Mouse (Mus musculus) lung, embryonic 14.5 days (tissue): ENCODE measurements at regions not wholly inside any gene's neighbourhood (a gene's known extent, or its start where the extent isn't known, plus 50 kb on each side); places are given as distances from the start of the nearest gene placed in this dataset.

Source experiments
- ATAC-seq: fragments of 200-750 bp; cut with Nextera tagmentation; 2 replicates; pipeline ENCODE4 v1.8.0; 2017; ENCODE audit warnings: mild to moderate bottlenecking, moderate TSS enrichment, moderate library complexity; ENCODE audit not compliant: insufficient read depth
- DNase-seq: peaks from one replicate; pipeline ENCODE4 v3.0.0-alpha.2; 2015
- H3K27ac ChIP-seq: fragments of 300-500 bp; sonication (generic); 2 replicates; pipeline ENCODE4 v1.5.1; 2014; ENCODE audit warnings: low read depth, mild to moderate bottlenecking, moderate library complexity
- H3K27me3 ChIP-seq: fragments of 300-500 bp; sonication (generic); 2 replicates; pipeline ENCODE4 v1.6.1; 2014; ENCODE audit warnings: low read length, control low read depth; ENCODE audit not compliant: insufficient read depth
- H3K36me3 ChIP-seq: fragments of 300-500 bp; sonication (generic); 2 replicates; pipeline ENCODE4 v1.6.1; 2014; ENCODE audit warnings: control low read depth; ENCODE audit not compliant: insufficient read depth
- H3K4me1 ChIP-seq: fragments of 300-500 bp; sonication (generic); 2 replicates; pipeline ENCODE4 v1.6.1; 2014; ENCODE audit warnings: antibody characterized with exemption, control low read depth; ENCODE audit not compliant: insufficient read depth
- H3K4me2 ChIP-seq: fragments of 300-500 bp; sonication (generic); 2 replicates; pipeline ENCODE4 v1.6.1; 2014; ENCODE audit warnings: mild to moderate bottlenecking
- H3K4me3 ChIP-seq: fragments of 300-500 bp; sonication (generic); 2 replicates; pipeline ENCODE4 v1.5.1; 2014; ENCODE audit warnings: low read depth, low read length
- H3K9ac ChIP-seq: fragments of 300-500 bp; sonication (generic); 2 replicates; pipeline ENCODE4 v1.6.1; 2014
- H3K9me3 ChIP-seq: fragments of 300-500 bp; sonication (generic); 2 replicates; pipeline ENCODE4 v1.6.1; 2016; ENCODE audit warnings: low read depth, low read length, control low read depth
- CTCF ChIP-seq: IDR thresholded peaks from 2 replicates; pipeline ENCODE4 v1.5.1; 2016; ENCODE audit warnings: antibody characterized with exemption, low read depth
- WGBS: fragments of 180-500 bp; shearing (Covaris S2); extraction: QIAGEN DNeasy Blood & Tissue Kit; methylation state at CpG from one replicate; pipeline ENCODE4 v1.1.7; 2014; 5-methylcytosine and 5-hydroxymethylcytosine counted together

DNA sequence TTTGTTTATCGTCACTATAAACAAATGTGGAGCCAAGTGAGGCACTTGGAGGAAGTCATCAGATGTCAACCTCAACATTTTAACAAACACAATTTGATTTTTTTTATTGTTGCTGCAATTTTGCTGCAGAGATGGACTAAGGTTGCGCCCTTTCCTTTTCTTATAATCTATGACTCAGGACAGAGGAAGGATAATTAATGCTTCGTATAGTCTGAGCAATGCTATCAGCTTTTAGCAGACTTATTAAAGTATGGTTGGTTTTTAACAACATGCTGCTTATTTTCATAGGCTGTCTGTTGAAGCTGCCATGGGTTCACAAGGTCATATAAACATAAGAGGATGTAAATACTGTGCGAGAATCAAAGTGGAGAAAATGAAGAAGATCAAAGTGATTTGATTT lies 1202.8 kb upstream of the Adgrl2 start:
- Histone ChIP-seq H3K36me3 (no peaks in the 10 kb centered on the region), H3K27me3 (no peaks in the 10 kb centered on the region), H3K4me1 (peaks cover 4% of the 10 kb centered on the region; the same call in 1 of the 2 replicates), H3K4me2 (no peak overlapping the region), H3K9ac (no peak overlapping the region), H3K9me3 (no peaks in the 10 kb centered on the region), H3K4me3 (no peak overlapping the region), H3K27ac (no peak overlapping the region)
- TF ChIP-seq CTCF: no peak
- DNase-seq (peak; percentile 86), ATAC-seq (peak; percentile 89)
- WGBS: 30% methylated on average over 4 of the region's 4 CpGs

DNA sequence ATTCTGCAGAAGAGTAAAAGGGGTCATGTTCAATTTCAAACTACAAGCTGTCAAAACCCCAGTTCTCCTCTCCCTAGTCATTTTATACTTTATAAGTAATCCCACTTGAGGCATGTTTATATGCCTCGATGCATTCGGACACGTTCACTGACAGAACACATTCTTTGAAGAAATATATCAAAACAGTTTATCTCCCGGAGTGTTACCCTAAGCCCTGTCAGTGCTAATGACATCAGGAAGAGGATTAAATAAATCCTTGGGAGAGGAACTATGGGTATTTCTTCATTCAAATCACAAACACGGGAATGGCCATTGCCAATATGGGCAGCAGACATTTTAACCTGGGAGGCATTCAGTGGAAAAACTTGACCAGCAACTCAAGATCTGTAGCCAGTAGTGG lies 1208.1 kb upstream of the Adgrl2 start:
- Histone ChIP-seq H3K9me3 (no peaks in the 10 kb centered on the region), H3K4me2 (no peak overlapping the region), H3K27me3 (no peaks in the 10 kb centered on the region), H3K4me3 (no peak overlapping the region), H3K27ac (no peak overlapping the region), H3K4me1 (peaks cover 4% of the 10 kb centered on the region; the same call in 1 of the 2 replicates), H3K9ac (no peak overlapping the region), H3K36me3 (no peaks in the 10 kb centered on the region)
- 22% methylated on average over 5 of the region's 5 CpGs for WGBS
- TF ChIP-seq CTCF: no peak
- DNase-seq: peak; percentile 82
- peak; percentile 80; the same call in 1 of the 2 replicates for ATAC-seq

DNA sequence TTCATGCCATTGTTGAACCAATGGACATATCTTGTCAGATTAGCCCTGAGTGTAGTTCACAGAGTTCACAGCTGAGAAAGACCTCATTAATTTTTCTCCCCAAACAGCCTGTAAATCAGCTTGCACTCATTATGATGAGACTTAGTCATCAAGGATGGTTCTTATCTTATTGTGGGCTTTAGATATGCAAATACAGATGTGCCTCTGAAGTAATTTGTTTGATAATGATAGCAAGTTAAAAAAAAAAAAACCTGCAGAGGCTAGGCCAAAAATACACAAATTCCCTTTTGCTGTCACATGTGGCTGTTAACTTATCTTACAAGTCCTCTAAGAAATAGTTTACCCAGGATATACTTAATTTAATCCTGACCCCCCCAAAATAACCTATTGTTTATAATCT lies 1215.5 kb upstream of the Adgrl2 start:
- Histone ChIP-seq H3K4me3 (no peak overlapping the region), H3K36me3 (no peaks in the 10 kb centered on the region), H3K27me3 (no peaks in the 10 kb centered on the region), H3K27ac (no peak overlapping the region), H3K9ac (no peak overlapping the region), H3K9me3 (no peaks in the 10 kb centered on the region), H3K4me1 (no peaks in the 10 kb centered on the region), H3K4me2 (no peak overlapping the region)
- no peak for TF ChIP-seq CTCF
- DNase-seq (no peak), ATAC-seq (no peak)

DNA sequence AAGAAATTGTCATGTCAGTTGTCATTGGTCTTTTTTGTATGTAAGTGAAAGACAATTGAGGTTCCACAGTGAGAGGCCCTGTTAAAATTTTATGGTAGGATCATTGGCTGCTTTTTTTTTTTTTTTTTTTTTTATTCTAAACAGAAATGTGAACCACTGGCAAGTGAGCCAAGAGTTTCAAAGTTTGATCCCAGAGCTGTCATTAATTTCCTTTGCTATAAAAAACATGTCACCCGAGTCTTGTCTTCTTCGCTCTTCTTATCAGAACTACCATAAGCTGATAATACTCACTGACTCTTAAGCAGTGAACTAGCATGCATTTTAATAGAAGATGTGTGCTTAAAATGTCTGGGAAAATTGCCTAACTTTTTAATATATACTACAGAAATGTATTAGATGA lies 1204.4 kb upstream of the Adgrl4 start:
- Histone ChIP-seq H3K9ac (no peak overlapping the region), H3K4me2 (no peak overlapping the region), H3K9me3 (0 out of 2 replicates have a peak, but pooled peaks cover 2% of the 10 kb centered on the region), H3K36me3 (no peaks in the 10 kb centered on the region), H3K27me3 (no peaks in the 10 kb centered on the region), H3K4me3 (no peak overlapping the region), H3K4me1 (no peaks in the 10 kb centered on the region), H3K27ac (no peak overlapping the region)
- no peak for TF ChIP-seq CTCF
- DNase-seq (peak; percentile 51), ATAC-seq (no peak)
- WGBS: 41% methylated on average over 2 of the region's 2 CpGs

DNA sequence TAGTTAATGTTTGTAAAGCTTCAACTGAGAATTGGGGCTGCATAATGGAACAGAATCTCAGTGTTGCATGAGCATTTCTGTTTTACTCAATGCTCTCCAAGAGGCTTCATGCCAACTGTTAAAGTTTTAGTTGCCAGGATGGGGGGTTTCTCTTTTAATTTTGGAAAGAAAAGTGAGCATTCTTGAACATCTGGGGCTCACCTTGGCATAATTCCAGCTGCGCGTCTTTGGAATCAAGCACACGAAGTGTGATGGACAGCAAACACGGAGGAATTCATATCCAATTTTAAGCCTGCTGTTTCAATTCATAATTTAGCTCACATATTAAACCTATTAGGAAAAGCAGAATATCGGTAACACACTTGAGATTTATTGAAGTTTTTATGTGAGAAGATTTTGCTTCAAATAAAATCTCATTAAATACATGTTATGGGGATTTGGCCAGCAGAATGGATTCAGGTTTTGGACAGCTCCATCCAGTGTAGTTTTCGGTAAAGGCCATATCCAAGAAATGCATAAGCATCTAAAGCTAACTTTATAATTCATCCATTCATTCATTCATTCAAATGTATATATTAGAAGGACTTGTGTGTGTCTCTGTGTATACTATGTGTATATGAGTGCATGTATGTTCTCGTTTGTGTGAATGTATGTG lies 1200.6 kb upstream of the Adgrl4 start:
- peak; percentile 79 for DNase-seq
- ATAC-seq: no peak
- H3K4me1 ChIP-seq: no peaks in the 10 kb centered on the region
- no peak for TF ChIP-seq CTCF
- H3K27me3 ChIP-seq: no peaks in the 10 kb centered on the region
- no peaks in the 10 kb centered on the region for H3K36me3 ChIP-seq
- H3K27ac ChIP-seq: no peak overlapping the region
- no peak overlapping the region for H3K9ac ChIP-seq
- no peak overlapping the region for H3K4me2 ChIP-seq
- 0 out of 2 replicates have a peak, but pooled peaks cover 2% of the 10 kb centered on the region for H3K9me3 ChIP-seq
- WGBS: 52% methylated on average over 7 of the region's 7 CpGs
- no peak overlapping the region for H3K4me3 ChIP-seq

DNA sequence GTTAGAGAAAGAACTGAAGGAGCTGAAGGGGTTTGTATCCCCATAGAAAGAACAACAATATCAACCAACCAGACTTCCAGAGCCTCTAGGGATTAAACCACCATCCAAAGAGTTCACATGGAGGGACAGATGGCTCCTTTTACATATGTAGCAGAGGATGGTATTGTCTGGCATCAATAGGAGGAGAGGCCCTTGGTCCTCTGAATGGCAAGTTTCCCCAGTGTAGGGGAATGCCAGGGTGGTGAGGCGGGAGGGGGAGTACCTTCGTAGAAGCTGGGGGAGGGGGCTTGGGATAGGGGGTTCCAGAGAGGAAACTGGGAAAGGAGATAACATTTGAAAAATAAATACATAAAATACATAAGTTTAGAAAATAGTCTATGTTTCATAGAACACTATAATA lies 1162.6 kb upstream of the Adgrl4 start:
- Histone ChIP-seq H3K4me2 (no peak overlapping the region), H3K4me1 (no peaks in the 10 kb centered on the region), H3K27me3 (no peaks in the 10 kb centered on the region), H3K36me3 (no peaks in the 10 kb centered on the region), H3K9me3 (no peaks in the 10 kb centered on the region), H3K4me3 (no peak overlapping the region), H3K27ac (no peak overlapping the region), H3K9ac (no peak overlapping the region)
- ATAC-seq: no peak
- 93% methylated on average over 2 of the region's 2 CpGs for WGBS
- TF ChIP-seq CTCF: no peak
- DNase-seq: no peak

DNA sequence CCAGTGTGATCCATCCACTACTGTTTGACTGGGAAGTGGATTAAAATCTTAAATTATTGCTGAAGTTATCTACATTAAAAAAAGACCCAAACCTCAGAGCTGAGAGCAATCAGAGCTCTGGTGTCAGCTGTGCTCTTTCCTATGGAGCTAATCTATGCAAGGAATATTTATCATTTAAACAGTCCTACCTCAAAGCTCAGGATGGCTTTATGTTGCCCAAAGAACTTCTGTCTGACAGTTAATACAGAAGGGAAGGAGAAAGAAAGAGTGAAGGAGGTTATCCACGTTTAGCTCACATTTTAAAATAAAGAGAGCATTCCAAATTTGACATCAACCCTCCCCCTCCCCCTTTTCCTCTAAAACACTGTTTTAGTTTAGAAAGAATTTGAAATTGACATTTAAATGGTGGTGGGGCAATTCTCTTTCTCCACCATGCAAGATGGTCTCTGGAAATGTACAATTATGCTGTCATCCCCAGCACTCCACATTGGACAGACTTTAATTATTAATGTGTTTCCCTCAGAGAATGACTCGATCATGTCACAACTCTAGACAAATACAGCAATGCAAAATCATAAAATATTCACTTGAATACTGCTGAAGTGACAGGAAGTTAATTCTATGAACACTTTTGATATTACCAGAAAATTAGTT lies 1141.5 kb upstream of the Adgrl4 start:
- whole genome bisulfite sequencing: 51% methylated on average over 2 of the region's 2 CpGs
- H3K4me2 ChIP-seq: no peak overlapping the region

More for the DNA sequence above, 1141.5 kb upstream of the Adgrl4 start:
- no peaks in the 10 kb centered on the region for H3K9me3 ChIP-seq
- H3K27me3 ChIP-seq: no peaks in the 10 kb centered on the region
- H3K36me3 ChIP-seq: no peaks in the 10 kb centered on the region
- DNase-seq: no peak
- ATAC-seq: no peak
- no peak overlapping the region for H3K27ac ChIP-seq
- no peak overlapping the region for H3K4me3 ChIP-seq
- no peaks in the 10 kb centered on the region for H3K4me1 ChIP-seq
- no peak overlapping the region for H3K9ac ChIP-seq
- no peak for TF ChIP-seq CTCF
